In the genomic region with DNA sequence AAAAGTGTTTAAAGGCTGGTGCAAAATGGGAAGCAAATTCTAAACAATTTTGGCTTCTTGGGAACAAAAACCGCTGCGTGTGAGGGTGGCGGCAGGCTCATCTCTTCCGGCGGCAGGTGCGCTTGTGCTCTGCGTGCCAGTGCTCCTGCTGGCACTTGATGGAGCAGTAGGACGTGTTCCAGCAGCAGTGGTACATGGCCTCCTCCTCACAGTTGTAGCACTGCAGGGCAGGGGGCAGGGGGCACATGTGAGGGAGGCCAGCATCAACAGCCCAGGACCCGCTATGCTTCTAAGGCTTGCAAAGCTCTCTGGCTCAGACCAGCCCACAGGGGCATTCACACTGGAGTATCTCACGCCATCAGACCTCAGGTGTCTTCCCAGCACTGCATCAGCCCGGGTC, we compare ENCODE assay signal across 13 mouse cellular contexts.
DNase-seq lines count a peak whose midpoint lies in the region; ATAC-seq lines count a peak whose summit lies in the region.
"Had no signal": no experiment of that assay in that cellular context is flagged by ENCODE, and none has a peak within 500 bp of the region (broad histone marks: within the 10 kb centered on the region; RNA-seq: fewer than 3 reads in every experiment).

No protein-coding gene starts in this region.

- H3K9ac ChIP-seq in hindbrain, embryonic 16.5 days (ENCODE audit: low read depth, low read length), result no peak overlapping the region
- H3K9ac ChIP-seq: liver, embryonic 12.5 days had no signal

- H3K4me2 ChIP-seq in hindbrain, embryonic 16.5 days (ENCODE audit: low read length), result no peak overlapping the region
- H3K4me2 ChIP-seq: liver, embryonic 12.5 days had no signal

- no peak overlapping the region for H3K27ac ChIP-seq in hindbrain, embryonic 16.5 days (ENCODE audit: low read depth, low read length)
- H3K27ac ChIP-seq in hindbrain, embryonic 10.5 days, result no peak overlapping the region
- H3K27ac ChIP-seq: liver, embryonic 12.5 days; stomach, postnatal 0 days had no signal

- no peaks in the 10 kb centered on the region for H3K4me1 ChIP-seq in hindbrain, embryonic 16.5 days (ENCODE audit: control insufficient read depth, insufficient read depth, low read depth, low read length)
- no peaks in the 10 kb centered on the region for H3K4me1 ChIP-seq in hindbrain, embryonic 10.5 days (replicated peaks)
- H3K4me1 ChIP-seq: liver, embryonic 12.5 days had no signal

- peaks cover 40% of the 10 kb centered on the region for H3K36me3 ChIP-seq in hindbrain, embryonic 16.5 days (ENCODE audit: control insufficient read depth, insufficient read depth, low read length)
- peaks cover 98% of the 10 kb centered on the region for H3K36me3 ChIP-seq in hindbrain, embryonic 10.5 days

- no peak for DNase-seq in hindbrain, embryonic 10.5 days (ENCODE audit: low spot score)
- peak; percentile 38 for DNase-seq in ZHBTc4 (ENCODE audit: low read depth, low spot score)
- DNase-seq in brain, adult 2 months (ENCODE audit: low read depth, low spot score), result peak; percentile 79
- peak; percentile 76 to 79 for DNase-seq in cerebellum, postnatal 25 days
- DNase-seq in urinary bladder, adult 18-20 months (ENCODE audit: low spot score in 2 of 2), result no peak
- no peak for DNase-seq in retina, embryonic 14.5 days (ENCODE audit: low spot score)
- DNase-seq: heart, postnatal 36 days; lung, postnatal 10 days had no signal

- 80% methylated on average over 11 of the region's 11 CpGs for WGBS in hindbrain, embryonic 16.5 days
- 88% methylated on average over 11 of the region's 11 CpGs for WGBS in hindbrain, embryonic 10.5 days

- H3K4me3 ChIP-seq in hindbrain, embryonic 16.5 days (ENCODE audit: low read length), result no peak overlapping the region
- no peak overlapping the region for H3K4me3 ChIP-seq in hindbrain, embryonic 10.5 days
- H3K4me3 ChIP-seq: liver, embryonic 12.5 days had no signal

- no peaks in the 10 kb centered on the region for H3K27me3 ChIP-seq in hindbrain, embryonic 16.5 days (replicated peaks; ENCODE audit: control insufficient read depth, insufficient read depth, low read length)
- no peaks in the 10 kb centered on the region for H3K27me3 ChIP-seq in hindbrain, embryonic 10.5 days (ENCODE audit: insufficient read depth, poor library complexity, severe bottlenecking)
- H3K27me3 ChIP-seq: CH12.LX; liver, embryonic 12.5 days had no signal

- peak; percentile 50 for ATAC-seq in hindbrain, embryonic 16.5 days
- ATAC-seq: intestine, postnatal 0 days; liver, embryonic 12.5 days had no signal

- no peaks in the 10 kb centered on the region for H3K9me3 ChIP-seq in hindbrain, embryonic 16.5 days (ENCODE audit: control insufficient read depth, low read length)
- H3K9me3 ChIP-seq in hindbrain, embryonic 10.5 days, result no peaks in the 10 kb centered on the region
- H3K9me3 ChIP-seq: liver, embryonic 12.5 days had no signal

Comparison
In these comparisons a context has a peak if more than half of its experiments do, and no peak if none do; other contexts are left out.
1. DNase-seq: peak in ZHBTc4 (single experiment), brain, adult 2 months (single experiment) and cerebellum, postnatal 25 days (2 of 2); none in hindbrain, embryonic 10.5 days (single experiment), urinary bladder, adult 18-20 months (0 of 2) and retina, embryonic 14.5 days (single experiment).